Mouse (Mus musculus) embryonic facial prominence, embryonic 12.5 days (tissue): ENCODE measurements around the gene Hsd3b7. TPM values are rescaled to one million over a fixed set of nuclear protein-coding genes. Genes with fewer than 3 reads are reported as not detected.
"Not testable (repeated sequence)": the region's sequence is repeated elsewhere in the genome, so short reads cannot be mapped to it uniquely, and the experiment has no call there.

Experiments used
- ATAC-seq: fragments of 200-750 bp; cut with Nextera tagmentation; 2 replicates; pipeline ENCODE4 v1.8.0; 2017; ENCODE audit not compliant: insufficient number of reproducible peaks, insufficient read depth, low FRiP score, low TSS enrichment
- H3K27ac ChIP-seq: fragments of 300-500 bp; sonication (generic); 2 replicates; pipeline ENCODE4 v1.5.1; 2016; ENCODE audit warnings: mild to moderate bottlenecking
- H3K27me3 ChIP-seq: fragments of 300-500 bp; sonication (generic); 2 replicates; pipeline ENCODE4 v1.6.1; 2016; ENCODE audit warnings: mild to moderate bottlenecking, moderate library complexity
- H3K36me3 ChIP-seq: fragments of 300-500 bp; sonication (generic); 2 replicates; pipeline ENCODE4 v1.6.1; 2016; ENCODE audit warnings: mild to moderate bottlenecking
- H3K4me1 ChIP-seq: fragments of 300-500 bp; sonication (generic); 2 replicates; pipeline ENCODE4 v1.6.1; 2016
- H3K4me2 ChIP-seq: fragments of 300-500 bp; sonication (generic); replicated peaks from 2 replicates; pipeline ENCODE4 v1.6.1; 2016; ENCODE audit warnings: mild to moderate bottlenecking, moderate library complexity
- H3K4me3 ChIP-seq: fragments of 300-500 bp; sonication (generic); 2 replicates; pipeline ENCODE4 v1.5.1; 2016; ENCODE audit warnings: mild to moderate bottlenecking
- H3K9ac ChIP-seq: fragments of 300-500 bp; sonication (generic); 2 replicates; pipeline ENCODE4 v1.6.1; 2016; ENCODE audit warnings: mild to moderate bottlenecking, moderate library complexity
- H3K9me3 ChIP-seq: fragments of 300-500 bp; sonication (generic); 2 replicates; pipeline ENCODE4 v1.6.1; 2016; ENCODE audit warnings: mild to moderate bottlenecking, moderate library complexity
- WGBS: fragments of 180-500 bp; shearing (Covaris S2); methylation state at CpG from one replicate; pipeline ENCODE4 v1.1.7; 2016; 5-methylcytosine and 5-hydroxymethylcytosine counted together
- polyA plus RNA-seq: library from polyadenylated mRNA; unstranded; fragments of >200 nt; fragmentation: Nextera tagmentation; extraction: Ambion mirVana; gene quantifications from 2 replicates; pipeline ENCODE4 v1.2.1, GENCODE M21; 2016

The Hsd3b7 gene
- polyA plus RNA-seq, 1 experiment from 2014 or later: 10.3 TPM

DNA sequence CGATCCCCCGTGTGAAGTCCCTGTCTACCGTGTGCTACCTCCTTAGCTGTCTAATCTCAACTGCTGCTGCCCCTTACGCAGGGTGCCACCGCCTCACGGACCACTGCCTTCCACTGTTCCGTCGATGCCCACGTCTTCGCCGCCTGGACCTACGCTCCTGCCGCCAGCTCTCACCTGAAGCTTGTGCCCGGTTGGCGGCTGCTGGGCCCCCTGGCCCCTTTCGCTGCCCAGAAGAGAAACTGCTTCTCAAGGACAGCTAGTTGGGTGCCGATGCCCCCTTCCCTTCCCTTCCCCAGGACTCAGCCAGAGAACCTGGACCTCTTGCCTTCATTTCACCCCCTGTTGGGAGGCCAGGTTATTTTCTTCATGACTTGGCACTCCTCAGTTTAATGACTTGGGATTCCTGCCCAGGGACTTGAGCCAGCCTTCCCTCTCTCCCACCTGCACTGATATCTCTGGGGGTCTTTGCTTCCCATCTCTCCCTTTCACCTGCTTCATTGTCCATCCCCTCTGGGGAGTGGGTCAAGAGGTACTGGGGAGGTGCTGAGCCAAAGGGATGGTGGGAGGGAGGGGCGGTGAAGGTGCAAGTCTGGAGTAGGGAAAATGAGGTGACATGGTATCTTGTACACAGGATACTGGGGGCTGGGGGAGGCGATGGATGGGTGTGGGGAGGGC is 32.6 kb upstream of the Hsd3b7 start:
- WGBS: 90% methylated on average over 19 of the region's 19 CpGs
- H3K27me3 ChIP-seq: no peaks in the 10 kb centered on the region
- H3K4me3 ChIP-seq: no peak overlapping the region
- peaks cover 25% of the 10 kb centered on the region for H3K4me1 ChIP-seq
- no peaks in the 10 kb centered on the region for H3K9me3 ChIP-seq
- peaks cover 50% of the 10 kb centered on the region for H3K36me3 ChIP-seq
- peak overlapping the region; percentile 63 for H3K27ac ChIP-seq
- ATAC-seq: no peak
- H3K9ac ChIP-seq: no peak overlapping the region
- H3K4me2 ChIP-seq: no peak overlapping the region; the same call in 1 of the 2 replicates

DNA sequence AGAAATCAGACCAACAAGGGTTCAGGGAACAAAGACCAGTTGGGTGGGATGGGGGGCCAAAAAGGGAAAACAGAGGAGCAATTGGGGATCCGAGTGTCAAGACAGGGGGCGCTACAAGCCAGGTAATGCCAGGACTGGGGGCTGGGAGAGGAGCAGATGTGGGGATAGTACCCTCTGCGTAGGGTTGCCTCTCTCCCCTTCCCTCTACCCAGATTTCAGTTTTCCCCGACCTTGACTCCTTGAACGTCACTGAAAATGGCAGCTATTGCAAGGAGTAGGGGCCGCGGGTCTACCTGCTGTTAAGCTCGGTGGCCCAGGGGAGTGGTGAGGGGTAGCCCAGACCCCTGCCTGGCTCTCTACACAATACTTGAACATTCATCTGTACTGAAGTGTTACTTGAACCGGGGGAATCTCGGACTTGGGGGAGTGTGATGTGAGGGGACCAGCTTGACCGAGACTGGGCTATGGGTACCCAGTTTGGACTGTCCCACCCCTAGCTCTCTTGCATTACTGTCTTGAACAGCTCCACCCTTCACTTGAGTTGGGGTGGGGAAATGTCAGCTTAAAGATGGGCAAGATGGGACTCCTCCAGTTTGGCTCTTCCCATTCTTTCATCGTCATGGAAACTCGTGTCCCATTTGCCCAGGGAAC is 31.9 kb upstream of the Hsd3b7 start:
- Histone ChIP-seq H3K4me2 (peak overlapping the region; percentile 88), H3K27ac (peak overlapping the region; percentile 63), H3K4me3 (peak overlapping the region; percentile 64; the same call in 1 of the 2 replicates), H3K36me3 (peaks cover 45% of the 10 kb centered on the region), H3K27me3 (no peaks in the 10 kb centered on the region), H3K9me3 (no peaks in the 10 kb centered on the region), H3K9ac (no peak overlapping the region), H3K4me1 (peaks cover 25% of the 10 kb centered on the region)
- WGBS: 46% methylated on average over 13 of the region's 13 CpGs
- ATAC-seq: peak; percentile 43

DNA sequence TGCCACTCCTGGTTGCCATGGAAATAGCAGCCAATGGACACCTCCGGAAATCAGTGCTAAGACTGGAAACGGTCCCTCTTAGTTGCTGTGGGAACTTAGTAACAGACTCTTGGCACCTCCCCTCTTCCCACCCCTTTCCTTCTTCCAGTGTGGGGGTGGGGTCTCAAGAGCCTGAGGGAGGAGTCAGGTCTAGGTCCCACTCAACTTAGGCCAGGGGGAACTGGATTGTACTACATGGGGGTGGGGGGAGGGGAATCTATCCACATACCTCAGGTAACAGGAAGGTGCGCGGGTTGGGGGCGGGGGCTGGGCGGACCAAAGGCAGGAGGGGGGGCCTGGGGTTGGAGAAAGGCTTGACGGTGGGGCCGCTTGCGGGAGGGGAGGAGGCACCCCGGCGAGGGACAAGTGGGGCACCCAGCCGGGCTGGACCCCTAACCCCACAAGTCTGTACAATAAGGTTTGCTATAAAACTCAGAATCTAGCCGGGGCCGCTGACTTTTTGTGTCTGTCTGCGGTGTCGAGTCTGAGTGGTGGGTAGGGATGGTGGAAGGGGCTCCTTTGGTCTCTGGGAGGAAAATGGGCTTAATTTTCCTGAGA is 31.3 kb upstream of the Hsd3b7 start:
- Histone ChIP-seq H3K27ac (peak overlapping the region; percentile 93), H3K27me3 (no peaks in the 10 kb centered on the region), H3K9ac (peak overlapping the region; percentile 80), H3K36me3 (peaks cover 39% of the 10 kb centered on the region), H3K4me1 (peaks cover 25% of the 10 kb centered on the region), H3K4me3 (peak overlapping the region; percentile 64), H3K9me3 (no peaks in the 10 kb centered on the region), H3K4me2 (peak overlapping the region; percentile 88)
- ATAC-seq: peak; percentile 80
- WGBS: 1% methylated on average over 16 of the region's 16 CpGs

DNA sequence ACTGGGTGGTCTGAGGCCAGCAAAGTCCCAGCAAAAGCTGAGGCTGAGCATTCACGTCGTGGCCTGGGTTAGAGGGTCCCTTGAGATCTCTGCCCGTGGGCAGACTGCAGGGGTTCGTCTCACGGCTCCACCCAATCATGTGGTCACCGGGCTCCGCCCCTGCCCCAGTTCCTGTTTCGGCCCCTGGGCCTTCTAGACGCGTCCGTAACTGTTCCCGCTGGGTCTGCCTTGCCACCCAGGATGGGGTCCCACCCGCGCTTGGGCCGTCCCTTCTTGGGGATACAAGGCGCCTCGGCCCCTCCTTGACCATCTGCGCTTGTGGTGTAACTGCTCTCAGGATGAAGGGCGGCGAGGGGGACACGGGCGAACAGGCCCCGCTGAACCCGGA is 30.8 kb upstream of the Hsd3b7 start, which contains the start of gene Orai3:
TSS of gene Orai3 (plus strand) at position 165 of the 388 bp plus-strand sequence.
- H3K9ac ChIP-seq: peak within 1 kb of the TSS; percentile 80
- no peaks in the 10 kb centered on the region for H3K27me3 ChIP-seq
- H3K4me3 ChIP-seq: peak within 1 kb of the TSS; percentile 64
- WGBS: under 1% methylated on average over 24 of the region's 24 CpGs
- H3K36me3 ChIP-seq: peaks cover 33% of the 10 kb centered on the region
- H3K4me1 ChIP-seq: peaks cover 25% of the 10 kb centered on the region
- H3K9me3 ChIP-seq: no peaks in the 10 kb centered on the region
- ATAC-seq: peak; percentile 54
- H3K4me2 ChIP-seq: peak within 1 kb of the TSS; percentile 88
- peak within 1 kb of the TSS; percentile 93 for H3K27ac ChIP-seq

- 2% methylated on average over 27 of the region's 27 CpGs for WGBS
- Histone ChIP-seq H3K27me3 (no peaks in the 10 kb centered on the region), H3K27ac (peak overlapping the region; percentile 93), H3K4me1 (peaks cover 25% of the 10 kb centered on the region), H3K9ac (peak overlapping the region; percentile 80), H3K9me3 (no peaks in the 10 kb centered on the region), H3K4me2 (peak overlapping the region; percentile 88), H3K36me3 (peaks cover 27% of the 10 kb centered on the region), H3K4me3 (peak overlapping the region; percentile 64)
- ATAC-seq: peak; percentile 38
Measured at GRCm38 (mm10) chr7:127770039-127770905, 30.1 kb upstream of the Hsd3b7 start.

DNA sequence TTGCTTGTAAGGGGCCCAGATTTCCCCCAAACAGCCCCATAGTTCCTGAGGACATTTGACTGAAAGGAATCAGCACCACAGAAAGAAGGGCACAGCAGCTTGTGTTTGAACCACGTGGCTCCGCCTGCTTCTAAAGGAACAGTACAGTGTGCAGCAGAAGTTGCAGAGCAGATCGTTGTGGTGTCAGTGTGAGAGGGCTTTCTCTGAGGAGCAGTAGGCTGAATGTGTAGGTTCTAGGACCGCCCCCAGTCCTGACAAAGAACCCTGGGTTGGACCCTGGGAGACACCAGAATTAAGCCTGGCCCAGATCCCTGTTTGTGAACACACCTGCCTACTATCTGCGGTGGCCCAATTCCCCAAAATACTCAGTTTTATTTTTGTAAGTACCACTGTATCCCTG is 29.1 kb upstream of the Hsd3b7 start:
- Histone ChIP-seq H3K36me3 (peaks cover 17% of the 10 kb centered on the region), H3K27ac (no peak overlapping the region), H3K4me3 (no peak overlapping the region), H3K9ac (0 out of 2 replicates have a peak overlapping the region, but pooled peaks have one; percentile 80), H3K27me3 (no peaks in the 10 kb centered on the region), H3K9me3 (no peaks in the 10 kb centered on the region), H3K4me1 (peaks cover 25% of the 10 kb centered on the region), H3K4me2 (peak overlapping the region; percentile 88)
- WGBS: 72% methylated on average over 5 of the region's 5 CpGs
- ATAC-seq: no peak

DNA sequence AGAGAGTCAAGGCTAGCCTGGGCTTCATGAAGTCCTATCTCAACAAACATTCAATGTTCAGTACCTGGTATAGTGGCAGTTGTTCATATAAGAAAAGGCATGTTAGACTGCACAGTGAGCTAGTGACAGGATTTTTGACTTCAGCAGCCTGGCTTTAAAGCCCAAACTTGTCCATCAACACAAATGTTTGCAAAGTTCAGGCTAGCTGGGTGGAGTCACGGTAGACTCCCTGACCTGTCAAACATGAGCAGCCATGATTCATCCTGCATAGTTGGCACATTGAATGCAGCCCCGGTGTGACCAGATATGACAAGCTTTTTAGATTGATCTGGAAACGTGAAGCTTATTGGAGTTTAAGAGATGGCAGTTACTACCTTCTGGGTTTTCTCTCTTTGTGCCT is 28.3 kb upstream of the Hsd3b7 start:
- H3K4me3 ChIP-seq: no peak overlapping the region
- H3K4me1 ChIP-seq: peaks cover 25% of the 10 kb centered on the region
- H3K4me2 ChIP-seq: no peak overlapping the region
- no peak for ATAC-seq
- 86% methylated on average over 3 of the region's 3 CpGs for WGBS
- no peaks in the 10 kb centered on the region for H3K9me3 ChIP-seq
- H3K36me3 ChIP-seq: peaks cover 12% of the 10 kb centered on the region
- H3K27ac ChIP-seq: no peak overlapping the region
- no peaks in the 10 kb centered on the region for H3K27me3 ChIP-seq
- no peak overlapping the region; the same call in 1 of the 2 replicates for H3K9ac ChIP-seq

DNA sequence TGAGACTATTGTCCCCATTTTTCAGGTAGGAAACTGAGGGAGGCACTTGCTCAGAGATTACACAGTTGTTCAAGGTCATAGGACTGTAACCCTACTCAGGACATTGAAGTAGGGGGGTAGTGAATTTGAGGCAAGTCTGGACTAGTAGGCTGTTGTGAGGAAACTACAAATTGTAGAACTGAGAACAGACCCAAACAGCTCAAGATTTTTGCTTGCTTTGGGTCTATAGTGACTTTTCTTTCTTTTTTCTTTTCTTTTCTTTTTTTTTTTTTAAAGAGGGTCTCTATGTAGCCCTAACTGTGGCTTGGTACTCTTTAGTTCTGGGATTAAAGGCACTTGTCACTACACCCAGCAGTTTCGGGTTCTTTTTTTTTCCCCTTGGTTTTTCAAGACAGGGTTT is 27.8 kb upstream of the Hsd3b7 start:
- WGBS: 93% methylated on average over 1 of the region's 1 CpGs
- Histone ChIP-seq H3K27me3 (no peaks in the 10 kb centered on the region), H3K4me3 (no peak overlapping the region), H3K4me1 (peaks cover 25% of the 10 kb centered on the region), H3K27ac (no peak overlapping the region), H3K36me3 (peaks cover 7% of the 10 kb centered on the region), H3K9ac (no peak overlapping the region), H3K9me3 (no peaks in the 10 kb centered on the region), H3K4me2 (no peak overlapping the region)
- ATAC-seq: no peak

DNA sequence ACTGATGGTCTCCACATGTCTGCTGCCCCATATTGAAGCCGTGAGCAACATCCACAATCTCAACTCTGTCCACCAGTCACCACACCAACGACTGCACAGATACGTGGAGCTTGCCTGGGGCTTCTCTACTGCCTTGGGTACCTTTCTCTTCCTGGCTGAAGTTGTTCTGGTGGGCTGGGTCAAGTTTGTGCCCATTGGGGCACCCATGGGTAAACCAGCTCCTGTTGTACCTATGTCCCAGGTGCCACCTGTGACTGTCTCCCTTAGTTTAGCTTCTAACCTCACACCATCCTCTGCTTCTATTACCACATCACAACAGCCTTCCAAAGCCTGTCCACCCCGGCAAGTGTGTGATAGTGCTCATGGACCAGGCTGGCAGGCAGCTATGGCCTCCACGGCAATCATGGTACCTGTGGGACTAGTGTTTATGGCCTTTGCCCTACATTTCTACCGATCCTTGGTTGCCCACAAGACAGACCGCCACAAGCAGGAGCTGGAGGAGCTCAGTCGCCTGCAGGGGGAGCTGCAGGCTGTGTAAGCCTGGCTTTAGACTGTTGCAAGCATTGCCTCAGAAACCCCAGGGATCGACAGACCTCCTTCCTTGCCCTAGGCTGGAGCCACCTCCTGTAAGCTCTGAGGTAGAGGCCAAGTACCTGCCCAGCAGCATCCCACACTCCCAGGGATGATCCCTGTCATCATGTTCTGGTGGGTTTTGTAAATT is 26.6 kb upstream of the Hsd3b7 start:
- Histone ChIP-seq H3K9ac (no peak overlapping the region), H3K9me3 (no peaks in the 10 kb centered on the region), H3K27ac (0 out of 2 replicates have a peak overlapping the region, but pooled peaks have one; percentile 6), H3K4me3 (no peak overlapping the region), H3K4me2 (no peak overlapping the region), H3K36me3 (0 out of 2 replicates have a peak, but pooled peaks cover 3% of the 10 kb centered on the region), H3K27me3 (no peaks in the 10 kb centered on the region), H3K4me1 (peaks cover 23% of the 10 kb centered on the region)
- no peak for ATAC-seq
- 42% methylated on average over 9 of the region's 9 CpGs for WGBS

- not testable (repeated sequence) for ATAC-seq, H3K9me3 ChIP-seq, H3K27me3 ChIP-seq
- H3K9ac ChIP-seq: peak overlapping the region; percentile 95
- WGBS: 78% methylated on average over 7 of the region's 7 CpGs
- H3K4me3 ChIP-seq: peak overlapping the region; percentile 88
- peaks cover 15% of the 10 kb centered on the region for H3K4me1 ChIP-seq
- peak overlapping the region; percentile 96 for H3K27ac ChIP-seq
- H3K4me2 ChIP-seq: peak overlapping the region; percentile 86
- peaks cover 11% of the 10 kb centered on the region for H3K36me3 ChIP-seq
Measured at GRCm38 (mm10) chr7:127775837-127776236, 24.6 kb upstream of the Hsd3b7 start.
